Mouse (Mus musculus) intestine, postnatal 0 days (tissue): ENCODE data around the gene Cmpk2. TPM values are rescaled to one million over a fixed set of nuclear protein-coding genes. Genes with fewer than 3 reads are reported as not detected.
"Not testable (repeated sequence)": the region's sequence is repeated elsewhere in the genome, so short reads cannot be mapped to it uniquely, and the experiment has no call there.

Source experiments
- ATAC-seq: fragments of 200-750 bp; cut with Nextera tagmentation; 2 replicates; pipeline ENCODE4 v1.8.0; 2017; ENCODE audit warnings: mild to moderate bottlenecking, moderate TSS enrichment, moderate library complexity
- H3K27ac ChIP-seq: fragments of 300-500 bp; sonication (generic); 2 replicates; pipeline ENCODE4 v1.5.1; 2014; ENCODE audit warnings: mild to moderate bottlenecking, low read depth, low read length, moderate library complexity
- H3K27me3 ChIP-seq: fragments of 300-500 bp; sonication (generic); replicated peaks from 2 replicates; pipeline ENCODE4 v1.6.1; 2014; ENCODE audit warnings: low read length, mixed read lengths; ENCODE audit not compliant: control insufficient read depth, insufficient read depth
- H3K36me3 ChIP-seq: fragments of 300-500 bp; sonication (generic); 2 replicates; pipeline ENCODE4 v1.6.1; 2014; ENCODE audit warnings: mild to moderate bottlenecking, moderate library complexity; ENCODE audit not compliant: control insufficient read depth, insufficient read depth
- H3K4me1 ChIP-seq: fragments of 300-500 bp; sonication (generic); replicated peaks from 2 replicates; pipeline ENCODE4 v1.6.1; 2014; ENCODE audit warnings: antibody characterized with exemption, low read length, mixed read lengths; ENCODE audit not compliant: control insufficient read depth, insufficient read depth
- H3K4me2 ChIP-seq: fragments of 300-500 bp; sonication (generic); replicated peaks from 2 replicates; pipeline ENCODE4 v1.6.1; 2014; ENCODE audit warnings: low read depth, mild to moderate bottlenecking, moderate library complexity
- H3K4me3 ChIP-seq: fragments of 300-500 bp; sonication (generic); 2 replicates; pipeline ENCODE4 v1.5.1; 2014; ENCODE audit warnings: low read depth, low read length
- H3K9ac ChIP-seq: fragments of 300-500 bp; sonication (generic); 2 replicates; pipeline ENCODE4 v1.6.1; 2014; ENCODE audit warnings: mild to moderate bottlenecking, low read depth, low read length
- H3K9me3 ChIP-seq: fragments of 300-500 bp; sonication (generic); 2 replicates; pipeline ENCODE4 v1.6.1; 2016; ENCODE audit warnings: mixed run types; ENCODE audit not compliant: control insufficient read depth
- CTCF ChIP-seq: sonication (generic); IDR thresholded peaks from 2 replicates; pipeline ENCODE4 v1.5.1; 2016; ENCODE audit warnings: low read depth, mild to moderate bottlenecking, control low read depth, antibody characterized with exemption, moderate library complexity
- WGBS: fragments of 180-500 bp; shearing (Covaris S2); extraction: QIAGEN DNeasy Blood & Tissue Kit; methylation state at CpG from one replicate; pipeline ENCODE4 v1.1.7; 2014; 5-methylcytosine and 5-hydroxymethylcytosine counted together
- polyA plus RNA-seq: library from polyadenylated mRNA; unstranded; fragments of >200 nt; fragmentation: Nextera tagmentation; extraction: Ambion mirVana; gene quantifications from 2 replicates; pipeline ENCODE4 v1.2.1, GENCODE M21; 2015

The Cmpk2 gene
- polyA plus RNA-seq, 1 experiment from 2014 or later, result 14.2 TPM

DNA sequence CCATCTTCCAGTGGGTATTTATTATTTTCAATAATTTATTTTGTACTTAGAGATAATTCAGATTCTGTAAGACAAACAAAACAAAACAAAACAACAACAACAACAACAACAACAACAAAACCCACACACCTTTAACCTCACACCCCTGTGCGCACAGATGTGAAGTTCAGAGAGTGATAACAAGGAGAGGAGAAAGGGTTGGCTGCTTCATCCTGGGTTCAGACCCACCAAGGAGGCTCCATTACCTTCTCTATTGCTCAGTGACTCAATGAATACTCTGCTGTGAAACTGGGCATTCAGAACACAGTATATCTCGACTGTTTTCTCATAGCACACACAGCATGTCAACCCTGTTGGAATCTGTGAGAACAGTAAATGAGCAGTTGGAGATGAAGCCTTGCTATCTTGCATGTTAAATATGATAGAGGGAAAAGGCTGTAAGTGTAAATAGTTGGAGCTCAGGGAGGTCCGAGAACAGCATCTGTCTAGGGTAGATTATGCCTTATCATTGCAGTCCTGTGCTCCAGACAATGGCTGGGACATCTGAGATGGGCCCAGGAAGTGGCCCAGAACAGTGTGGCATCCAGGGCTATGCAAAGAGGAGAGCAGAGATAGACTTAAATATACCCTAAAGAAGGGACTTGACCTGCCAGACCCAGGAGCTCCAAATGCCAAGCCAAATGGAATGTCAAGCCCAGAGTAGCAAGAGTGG lies 3.9 kb downstream of the Cmpk2 start:
- WGBS, result 84% methylated on average over 3 of the region's 3 CpGs
- Histone ChIP-seq H3K9me3 (no peaks in the 10 kb centered on the region), H3K27ac (no peak overlapping the region), H3K4me1 (0 out of 2 replicates have a peak, but pooled peaks cover 4% of the 10 kb centered on the region), H3K9ac (no peak overlapping the region), H3K27me3 (no peaks in the 10 kb centered on the region), H3K4me3 (no peak overlapping the region), H3K4me2 (no peak overlapping the region), H3K36me3 (no peaks in the 10 kb centered on the region; the same call in 1 of the 2 replicates)
- no peak for TF ChIP-seq CTCF
- no peak for ATAC-seq

DNA sequence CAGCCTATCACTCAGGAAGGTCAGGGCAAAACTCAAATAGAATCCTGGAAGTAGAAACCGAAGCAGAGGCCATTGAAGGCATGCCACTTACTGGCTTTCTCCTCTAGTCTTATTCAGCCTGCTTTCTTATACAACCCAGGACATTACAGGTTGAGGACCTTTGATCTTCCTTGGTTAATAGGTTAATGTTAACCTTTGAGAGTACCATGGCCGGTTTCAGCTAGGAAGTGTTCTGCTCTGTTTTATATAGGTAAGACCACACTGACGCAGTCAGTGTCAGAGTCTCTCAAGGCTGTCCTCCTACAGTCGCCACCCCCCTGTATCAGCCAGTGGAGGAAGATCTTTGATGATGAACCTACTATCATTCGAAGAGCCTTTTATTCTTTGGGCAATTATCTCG lies 4.7 kb downstream of the Cmpk2 start:
- WGBS, result 72% methylated on average over 6 of the region's 6 CpGs
- Histone ChIP-seq H3K9ac (no peak overlapping the region), H3K27me3 (no peaks in the 10 kb centered on the region), H3K4me3 (no peak overlapping the region), H3K27ac (no peak overlapping the region), H3K4me2 (0 out of 2 replicates have a peak overlapping the region, but pooled peaks have one; percentile 3), H3K9me3 (no peaks in the 10 kb centered on the region), H3K4me1 (0 out of 2 replicates have a peak, but pooled peaks cover 4% of the 10 kb centered on the region), H3K36me3 (no peaks in the 10 kb centered on the region; the same call in 1 of the 2 replicates)
- ATAC-seq, result no peak
- no peak for TF ChIP-seq CTCF

GRCm38 (mm10) chr12:26477198-26477597 lies 8.2 kb downstream of the Cmpk2 start:
- Histone ChIP-seq H3K36me3 (no peaks in the 10 kb centered on the region; the same call in 1 of the 2 replicates), H3K4me3 (no peak overlapping the region), H3K27me3 (no peaks in the 10 kb centered on the region), H3K9me3 (no peaks in the 10 kb centered on the region), H3K4me2 (no peak overlapping the region), H3K27ac (no peak overlapping the region), H3K9ac (no peak overlapping the region), H3K4me1 (no peaks in the 10 kb centered on the region)
- 61% methylated on average over 5 of the region's 5 CpGs for WGBS
- ATAC-seq, result peak; percentile 32
- no peak for TF ChIP-seq CTCF

DNA sequence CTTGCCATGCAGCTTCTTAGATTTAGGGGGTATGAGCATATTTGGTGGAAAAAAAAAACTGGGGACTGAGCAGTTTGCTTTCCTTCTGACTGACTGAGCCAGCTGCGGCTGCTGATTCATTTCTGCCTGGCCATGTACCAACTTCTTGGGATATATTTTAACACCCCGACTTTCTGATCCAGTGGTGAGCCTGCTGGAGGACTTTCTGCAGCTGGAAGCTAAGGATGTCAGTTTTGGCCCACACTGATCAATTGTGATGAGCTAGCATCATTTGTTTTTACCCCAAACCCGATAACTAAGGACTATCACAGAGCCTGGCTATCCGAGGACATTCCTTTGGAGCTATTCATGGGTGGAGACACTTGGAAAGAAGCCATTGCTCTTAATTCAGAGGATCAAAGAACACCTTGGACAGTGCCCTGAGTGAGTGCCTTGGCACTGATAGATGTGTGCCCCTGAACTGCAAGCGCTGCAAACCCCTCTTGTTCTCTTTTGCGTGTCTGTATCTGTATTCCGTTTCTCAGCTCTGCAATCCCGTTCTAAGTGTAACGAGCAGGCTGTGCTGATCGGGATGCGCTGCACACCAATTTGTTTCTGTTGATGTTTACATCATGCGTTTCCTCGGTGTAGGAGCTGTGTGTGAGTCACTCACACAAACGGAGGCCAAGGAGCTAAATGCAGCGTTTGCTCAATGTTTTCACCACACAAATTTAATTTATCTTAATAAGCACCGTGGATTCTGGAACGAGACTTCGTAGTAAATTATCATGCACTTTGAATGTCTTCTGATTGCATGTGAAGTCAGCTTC lies 9.4 kb downstream of the Cmpk2 start:
- Histone ChIP-seq H3K27ac (no peak overlapping the region), H3K4me1 (no peaks in the 10 kb centered on the region), H3K9ac (no peak overlapping the region), H3K4me2 (no peak overlapping the region), H3K27me3 (no peaks in the 10 kb centered on the region), H3K36me3 (no peaks in the 10 kb centered on the region), H3K4me3 (no peak overlapping the region), H3K9me3 (no peaks in the 10 kb centered on the region)
- WGBS, result 76% methylated on average over 18 of the region's 18 CpGs
- TF ChIP-seq CTCF, result no peak
- ATAC-seq, result no peak

GRCm38 (mm10) chr12:26485738-26486580 lies 17.0 kb downstream of the Cmpk2 start:
- not testable (repeated sequence) for H3K9me3 ChIP-seq, H3K4me3 ChIP-seq, ATAC-seq, H3K9ac ChIP-seq, H3K27ac ChIP-seq, H3K36me3 ChIP-seq, H3K4me1 ChIP-seq, H3K4me2 ChIP-seq, H3K27me3 ChIP-seq
- 88% methylated on average over 12 of the region's 12 CpGs for WGBS
